Mouse (Mus musculus) C2C12 (cell line): Measurements from ENCODE around the gene Mrps7. TPM values are rescaled to one million over a fixed set of nuclear protein-coding genes. Genes with fewer than 3 reads are reported as not detected.

Experiments used
- H3K27me3 ChIP-seq: one replicate; pipeline ENCODE4 v1.6.1; 2011; ENCODE audit not compliant: control insufficient read depth, insufficient read depth, insufficient read length
- H3K36me3 ChIP-seq: one replicate; pipeline ENCODE4 v1.6.1; 2011; ENCODE audit not compliant: control insufficient read depth, insufficient read depth
- H3K4me3 ChIP-seq: one replicate; pipeline ENCODE4 v1.5.1; 2011; ENCODE audit warnings: mild to moderate bottlenecking, control low read depth; ENCODE audit not compliant: poor library complexity, insufficient read depth, severe bottlenecking
- H3K79me2 ChIP-seq: one replicate; pipeline ENCODE4 v1.6.1; 2011; ENCODE audit not compliant: control insufficient read depth, insufficient read depth
- H3K79me3 ChIP-seq: one replicate; pipeline ENCODE4 v1.6.1; 2011; ENCODE audit warnings: low read depth, control low read depth
- H3ac ChIP-seq: one replicate; pipeline ENCODE3; 2011; ENCODE audit warnings: low read depth; ENCODE audit not compliant: control insufficient read depth, insufficient read length
- CEBPB ChIP-seq: IDR thresholded peaks from one replicate; pipeline ENCODE4 v1.6.1; 2011; ENCODE audit warnings: low read depth, mild to moderate bottlenecking, control low read depth, moderate library complexity
- CTCF ChIP-seq: IDR thresholded peaks from one replicate; pipeline ENCODE4 v1.5.1; 2011; ENCODE audit not compliant: control insufficient read depth, insufficient read depth, insufficient read length
- FOSL1 ChIP-seq: IDR thresholded peaks from one replicate; pipeline ENCODE4 v1.8.0; 2011; ENCODE audit warnings: mild to moderate bottlenecking, low read length; ENCODE audit not compliant: poor library complexity, insufficient read depth, severe bottlenecking
- MAX ChIP-seq: IDR thresholded peaks from one replicate; pipeline ENCODE4 v1.6.1; 2011; ENCODE audit warnings: mild to moderate bottlenecking, control low read depth
- MYOD1 ChIP-seq: IDR thresholded peaks from one replicate; pipeline ENCODE4 v1.6.1; 2011; ENCODE audit warnings: low read depth; ENCODE audit not compliant: control insufficient read depth, insufficient read length
- MYOG ChIP-seq: IDR thresholded peaks from one replicate; pipeline ENCODE4 v1.6.1; 2011; ENCODE audit not compliant: control insufficient read depth, insufficient read length; ENCODE audit errors: extremely low read depth
- USF1 ChIP-seq: IDR thresholded peaks from one replicate; pipeline ENCODE4 v1.6.1; 2011; ENCODE audit warnings: low read depth, mild to moderate bottlenecking, control low read depth, moderate library complexity
- polyA plus RNA-seq: library from polyadenylated mRNA; unstranded; fragments of >200 nt; fragmentation: generic; extraction: Trizol; gene quantifications from one replicate; pipeline ENCODE4 v1.2.1, GENCODE M21; 2012; ENCODE audit warnings: missing spikeins

Mrps7 gene
- polyA plus RNA-seq, 1 experiment = 79.7 TPM

- TF ChIP-seq CTCF (no peak), MYOD1 (no peak), MYOG (no peak), FOSL1 (no peak), CEBPB (no peak), MAX (no peak), USF1 (no peak)
- no peaks in the 10 kb centered on the region for H3K27me3 ChIP-seq
- H3K4me3 ChIP-seq = no peak overlapping the region
- no peak overlapping the region for H3ac ChIP-seq
- H3K36me3 ChIP-seq = peaks cover 8% of the 10 kb centered on the region
- no peaks in the 10 kb centered on the region for H3K79me3 ChIP-seq
- H3K79me2 ChIP-seq = no peaks in the 10 kb centered on the region
Observed at GRCm38 (mm10) chr11:115615108-115615825, 11.5 kb downstream of the Mrps7 start.

GRCm38 (mm10) chr11:115615875-115616274 lies 12.2 kb downstream of the Mrps7 start:
- Histone ChIP-seq H3K27me3 (no peaks in the 10 kb centered on the region), H3K4me3 (no peak overlapping the region), H3K36me3 (peaks cover 8% of the 10 kb centered on the region), H3K79me3 (no peaks in the 10 kb centered on the region), H3K79me2 (no peaks in the 10 kb centered on the region), H3ac (no peak overlapping the region)
- TF ChIP-seq MAX = no peak
- TF ChIP-seq MYOG = no peak
- no peak for TF ChIP-seq CEBPB
- no peak for TF ChIP-seq USF1
- no peak for TF ChIP-seq CTCF
- no peak for TF ChIP-seq FOSL1
- TF ChIP-seq MYOD1 = no peak

- H3K79me2 ChIP-seq = no peaks in the 10 kb centered on the region
- no peaks in the 10 kb centered on the region for H3K79me3 ChIP-seq
- peaks cover 8% of the 10 kb centered on the region for H3K36me3 ChIP-seq
- H3K27me3 ChIP-seq = no peaks in the 10 kb centered on the region
- H3ac ChIP-seq = no peak overlapping the region
- H3K4me3 ChIP-seq = no peak overlapping the region
- TF ChIP-seq CTCF (no peak), USF1 (no peak), MYOG (no peak), FOSL1 (no peak), CEBPB (no peak), MAX (no peak), MYOD1 (no peak)
Observed at GRCm38 (mm10) chr11:115616371-115616770, 12.6 kb downstream of the Mrps7 start.

- Histone ChIP-seq H3K27me3 (no peaks in the 10 kb centered on the region), H3ac (no peak overlapping the region), H3K79me3 (no peaks in the 10 kb centered on the region), H3K4me3 (no peak overlapping the region), H3K36me3 (peaks cover 8% of the 10 kb centered on the region), H3K79me2 (no peaks in the 10 kb centered on the region)
- TF ChIP-seq USF1 (no peak), CTCF (no peak), MYOG (no peak), MAX (no peak), FOSL1 (no peak), CEBPB (no peak), MYOD1 (no peak)
Observed at GRCm38 (mm10) chr11:115616893-115617292, 13.2 kb downstream of the Mrps7 start.

GRCm38 (mm10) chr11:115618001-115618400 lies 14.3 kb downstream of the Mrps7 start:
- Histone ChIP-seq H3K79me3 (no peaks in the 10 kb centered on the region), H3K4me3 (no peak overlapping the region), H3ac (no peak overlapping the region), H3K79me2 (no peaks in the 10 kb centered on the region), H3K27me3 (no peaks in the 10 kb centered on the region), H3K36me3 (peaks cover 8% of the 10 kb centered on the region)
- TF ChIP-seq USF1 (no peak), CEBPB (no peak), MAX (no peak)
